Mouse (Mus musculus) E14TG2a.4 (cell line): ENCODE data around the gene Adss.

ENCODE experiments used
- H3K27me3 ChIP-seq: 2 replicates; pipeline ENCODE4 v1.6.1; 2014; ENCODE audit warnings: low read length, control low read depth; ENCODE audit not compliant: insufficient read depth
- H3K36me3 ChIP-seq: 2 replicates; pipeline ENCODE4 v1.6.1; 2014; ENCODE audit warnings: low read length, control low read depth; ENCODE audit not compliant: insufficient read depth
- H3K4me1 ChIP-seq: replicated peaks from 2 replicates; pipeline ENCODE4 v1.6.1; 2014; ENCODE audit warnings: low read depth, low read length, control low read depth
- H3K4me3 ChIP-seq: replicated peaks from 2 replicates; pipeline ENCODE4 v1.5.1; 2014; ENCODE audit warnings: mild to moderate bottlenecking, low read length
- H3K9me3 ChIP-seq: 2 replicates; pipeline ENCODE4 v1.6.1; 2014; ENCODE audit warnings: low read length, control low read depth
- CTCF ChIP-seq: conservative IDR thresholded peaks from 2 replicates; pipeline ENCODE4 v1.5.1; 2014; ENCODE audit warnings: low read length
- NANOG ChIP-seq: IDR thresholded peaks from 2 replicates; pipeline ENCODE4 v1.6.1; 2014; ENCODE audit warnings: borderline replicate concordance, low read length, mixed read lengths
- POU5F1 ChIP-seq: IDR thresholded peaks from 2 replicates; pipeline ENCODE4 v1.6.1; 2014; ENCODE audit warnings: low read length, borderline replicate concordance

Gene Adss

DNA sequence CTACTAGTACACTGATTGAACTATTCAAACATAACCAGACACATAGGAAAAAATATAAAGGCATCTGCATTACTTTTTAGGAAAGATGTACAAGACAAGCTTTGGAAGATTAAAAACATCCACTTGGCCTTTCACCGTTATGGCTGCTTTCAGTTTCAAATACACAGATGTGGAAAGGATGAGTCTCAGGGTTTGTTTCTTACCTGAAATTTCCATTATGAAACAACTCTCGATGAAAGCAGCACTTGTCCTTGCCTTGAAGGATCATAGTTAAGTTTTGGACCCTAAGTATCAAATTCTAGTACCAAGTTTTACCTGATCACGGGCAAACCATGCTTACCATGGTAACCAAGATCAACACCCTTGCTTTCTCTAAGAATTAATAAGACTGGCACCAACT lies 3.5 kb downstream of the Adss start:
- no peak for TF ChIP-seq POU5F1
- TF ChIP-seq NANOG, result no peak
- TF ChIP-seq CTCF, result no peak
- no peaks in the 10 kb centered on the region for H3K27me3 ChIP-seq
- H3K4me1 ChIP-seq, result peaks cover 53% of the 10 kb centered on the region
- H3K9me3 ChIP-seq, result no peaks in the 10 kb centered on the region
- H3K4me3 ChIP-seq, result no peak overlapping the region
- H3K36me3 ChIP-seq, result peaks cover 13% of the 10 kb centered on the region; the same call in 1 of the 2 replicates

DNA sequence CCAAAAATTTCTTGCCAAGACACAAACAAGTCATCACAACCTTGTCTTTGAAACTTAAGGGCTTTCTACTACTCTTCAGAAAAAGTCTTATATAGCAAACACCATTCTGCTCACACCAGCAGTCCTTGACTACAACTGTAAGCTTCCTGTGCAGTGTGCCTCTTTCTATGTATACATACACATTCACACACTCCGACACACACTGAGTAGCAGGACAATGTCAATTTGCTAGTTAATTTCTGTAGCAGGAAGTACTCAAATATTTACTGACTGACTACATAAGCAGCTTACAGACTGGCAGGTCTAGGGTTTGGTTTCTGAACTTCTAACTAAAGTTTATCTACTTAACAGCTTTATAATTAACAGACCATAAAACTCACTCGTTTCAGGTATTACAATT lies 18.9 kb downstream of the Adss start:
- Histone ChIP-seq H3K4me1 (no peaks in the 10 kb centered on the region), H3K9me3 (no peaks in the 10 kb centered on the region), H3K4me3 (no peak overlapping the region), H3K27me3 (no peaks in the 10 kb centered on the region), H3K36me3 (peaks cover 86% of the 10 kb centered on the region)
- no peak for TF ChIP-seq NANOG
- no peak for TF ChIP-seq CTCF
- no peak for TF ChIP-seq POU5F1

DNA sequence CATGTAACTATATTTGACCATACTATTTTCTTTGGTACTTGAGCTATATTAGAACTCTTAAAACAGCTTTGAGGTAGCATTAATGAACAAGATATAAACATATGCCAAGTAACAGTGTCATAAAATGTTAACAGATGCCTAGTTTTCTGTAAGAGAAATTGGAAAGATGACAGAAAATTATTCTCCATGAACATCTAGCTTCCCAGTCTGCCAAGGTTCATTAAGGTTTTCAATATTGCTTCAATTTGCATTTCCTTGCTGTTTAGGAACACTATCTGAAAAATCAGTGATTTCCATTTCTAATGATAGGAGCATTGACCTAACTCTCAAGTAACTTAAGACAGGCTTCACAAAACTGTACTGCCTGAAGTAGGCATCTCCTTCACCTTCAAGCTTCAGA lies 27.4 kb downstream of the Adss start:
- Histone ChIP-seq H3K4me3 (no peak overlapping the region), H3K36me3 (peaks cover 92% of the 10 kb centered on the region), H3K27me3 (no peaks in the 10 kb centered on the region), H3K9me3 (peaks cover under 1% of the 10 kb centered on the region; the same call in 1 of the 2 replicates), H3K4me1 (0 out of 2 replicates have a peak, but pooled peaks cover 2% of the 10 kb centered on the region)
- TF ChIP-seq CTCF, result no peak
- no peak for TF ChIP-seq NANOG
- no peak for TF ChIP-seq POU5F1

DNA sequence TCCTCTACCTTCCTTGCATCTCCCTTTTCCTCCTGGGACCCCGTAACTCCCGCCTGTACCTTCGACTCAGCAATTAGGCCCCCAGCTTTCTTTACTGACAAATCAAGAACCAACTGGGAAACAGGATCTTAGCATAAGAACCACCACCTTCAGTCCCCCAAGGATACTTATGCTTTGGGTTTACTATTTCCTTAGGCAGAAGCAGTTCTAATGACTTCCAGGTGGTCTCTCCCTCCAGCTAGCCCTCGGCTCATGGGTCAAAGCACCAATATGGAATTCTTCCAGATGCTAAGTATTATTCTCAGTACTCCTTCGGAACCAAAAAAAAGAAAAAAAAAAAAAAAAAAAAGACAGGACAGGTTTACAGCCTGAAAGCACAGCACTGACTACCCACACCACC lies 39.1 kb downstream of the Adss start:
- no peak for TF ChIP-seq CTCF
- no peak for TF ChIP-seq POU5F1
- no peak for TF ChIP-seq NANOG
- H3K36me3 ChIP-seq, result peaks cover 30% of the 10 kb centered on the region
- H3K9me3 ChIP-seq, result peaks cover 37% of the 10 kb centered on the region
- H3K4me1 ChIP-seq, result peaks cover 10% of the 10 kb centered on the region
- no peak overlapping the region for H3K4me3 ChIP-seq
- no peaks in the 10 kb centered on the region for H3K27me3 ChIP-seq

DNA sequence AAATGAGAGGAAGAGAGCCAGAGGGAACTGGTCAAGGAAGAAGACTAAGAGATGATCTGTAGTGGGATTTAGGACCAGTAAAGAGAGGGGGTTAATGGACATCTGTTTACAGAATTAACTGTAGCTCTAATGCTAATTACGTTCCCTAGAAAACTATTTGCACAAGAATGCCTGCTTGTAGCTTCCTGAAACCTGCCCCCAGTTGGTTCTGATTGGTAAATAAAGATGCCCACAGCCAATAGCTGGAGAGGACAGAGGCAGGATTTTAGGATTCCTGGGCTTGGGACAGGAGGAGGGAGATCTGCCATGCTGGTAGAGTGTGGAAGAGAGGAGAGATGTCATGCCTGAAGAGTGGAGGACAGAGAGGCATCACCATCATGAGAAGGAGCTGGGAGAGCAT lies 42.8 kb downstream of the Adss start:
- peaks cover 10% of the 10 kb centered on the region for H3K4me1 ChIP-seq
- no peak overlapping the region for H3K4me3 ChIP-seq
- peaks cover 32% of the 10 kb centered on the region for H3K36me3 ChIP-seq
- TF ChIP-seq CTCF, result no peak
- no peak for TF ChIP-seq POU5F1
- no peak for TF ChIP-seq NANOG
- H3K27me3 ChIP-seq, result no peaks in the 10 kb centered on the region
- H3K9me3 ChIP-seq, result peaks cover 58% of the 10 kb centered on the region

DNA sequence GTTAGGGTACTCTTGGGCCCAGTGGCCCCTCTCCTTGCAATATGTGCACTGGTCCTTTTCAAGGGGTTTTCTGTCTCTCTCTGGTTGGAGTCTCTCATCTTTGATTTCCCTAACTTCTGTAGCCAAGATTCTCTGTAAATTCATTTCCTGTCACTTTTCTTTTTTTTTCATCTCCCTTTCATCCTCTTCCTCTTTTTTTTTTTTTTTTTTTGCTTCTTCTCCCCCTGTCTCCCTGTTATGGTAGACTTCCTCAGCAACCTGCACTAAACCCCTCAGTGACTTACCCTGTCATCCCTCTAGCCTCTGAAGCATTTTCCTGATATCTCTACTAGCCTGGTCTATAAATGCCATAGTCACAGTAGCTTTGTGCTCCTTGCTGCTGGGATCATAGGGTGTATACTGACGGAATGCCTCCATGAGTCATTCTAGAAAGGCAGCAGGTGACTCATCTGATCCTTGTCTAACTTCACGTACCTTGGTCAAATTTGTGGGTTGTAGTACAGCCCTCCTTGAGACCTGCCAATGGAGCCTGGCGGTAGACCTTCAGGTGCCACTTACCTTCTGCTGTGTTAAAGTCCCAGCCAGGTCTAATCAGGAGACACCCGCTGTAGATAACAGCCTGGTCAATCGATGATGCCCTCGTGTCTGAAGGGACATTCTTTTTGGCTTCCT lies 48.3 kb downstream of the Adss start:
- H3K27me3 ChIP-seq, result no peaks in the 10 kb centered on the region
- H3K36me3 ChIP-seq, result peaks cover 21% of the 10 kb centered on the region
- TF ChIP-seq POU5F1 (no peak), CTCF (no peak), NANOG (no peak)
- H3K4me3 ChIP-seq, result no peak overlapping the region
- peaks cover 51% of the 10 kb centered on the region for H3K9me3 ChIP-seq
- H3K4me1 ChIP-seq, result peaks cover 15% of the 10 kb centered on the region

DNA sequence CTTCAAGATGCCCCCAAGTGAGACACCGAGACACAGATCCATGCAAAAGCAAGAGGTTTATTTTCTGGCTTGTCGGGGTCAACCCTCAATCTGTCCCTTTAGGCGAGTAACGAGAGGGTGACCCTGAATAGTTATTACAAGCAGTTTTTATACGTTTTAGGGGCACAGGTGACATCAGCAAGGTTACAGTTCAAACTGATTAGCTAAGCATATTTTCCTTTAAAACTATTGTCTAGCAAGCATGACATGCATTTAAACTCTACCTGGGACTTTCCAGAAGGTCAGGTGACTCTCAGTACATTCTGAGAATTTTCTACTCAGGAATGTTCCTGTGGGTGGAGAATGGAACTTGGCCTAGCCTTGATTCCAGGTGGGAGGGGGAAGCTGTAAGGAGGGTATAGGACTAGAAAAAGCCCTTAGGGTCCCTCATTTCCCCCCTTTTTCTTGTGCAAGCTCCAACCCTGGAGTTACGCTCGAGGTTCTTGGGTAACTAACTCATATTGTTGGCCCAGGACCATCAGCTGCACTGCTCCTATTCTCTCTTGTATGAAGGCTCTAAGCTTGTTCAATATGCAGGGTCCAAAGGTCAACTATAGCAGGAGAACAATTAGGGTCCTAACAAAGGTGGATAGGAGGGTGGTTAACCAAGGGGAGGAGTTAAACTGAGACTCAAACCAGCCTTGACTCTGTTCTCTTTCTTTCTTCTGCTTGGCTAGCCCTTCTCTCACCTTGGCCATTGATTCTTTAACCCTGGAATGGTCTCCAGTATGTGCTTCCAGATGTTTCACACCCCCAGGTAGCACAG lies 51.6 kb downstream of the Adss start:
- Histone ChIP-seq H3K9me3 (peaks cover 26% of the 10 kb centered on the region), H3K36me3 (peaks cover 11% of the 10 kb centered on the region), H3K4me3 (no peak overlapping the region), H3K4me1 (peaks cover 12% of the 10 kb centered on the region), H3K27me3 (no peaks in the 10 kb centered on the region)
- TF ChIP-seq POU5F1, result no peak
- no peak for TF ChIP-seq NANOG
- no peak for TF ChIP-seq CTCF

DNA sequence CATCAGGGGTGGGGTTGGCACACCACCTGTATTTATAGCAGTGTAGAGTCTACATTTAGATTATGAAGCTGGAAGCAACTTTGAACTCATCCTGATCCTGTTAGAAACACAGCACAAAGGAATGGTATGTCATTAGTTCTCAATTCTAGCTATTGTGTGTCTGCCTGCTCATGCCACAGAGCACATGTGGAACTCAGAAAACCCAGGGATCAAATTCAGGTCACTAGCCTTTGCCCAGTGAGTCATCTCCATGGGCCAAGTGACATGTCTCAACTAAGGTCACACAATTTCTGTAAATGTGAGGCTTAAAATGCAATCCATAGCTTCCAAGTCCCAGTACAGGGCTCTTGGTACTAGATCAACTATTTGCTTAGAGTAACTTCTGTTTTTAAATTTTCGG lies 54.2 kb downstream of the Adss start:
- Histone ChIP-seq H3K4me3 (no peak overlapping the region), H3K27me3 (no peaks in the 10 kb centered on the region), H3K4me1 (peaks cover 12% of the 10 kb centered on the region), H3K36me3 (no peaks in the 10 kb centered on the region), H3K9me3 (peaks cover 9% of the 10 kb centered on the region)
- TF ChIP-seq CTCF (no peak), POU5F1 (no peak), NANOG (no peak)

DNA sequence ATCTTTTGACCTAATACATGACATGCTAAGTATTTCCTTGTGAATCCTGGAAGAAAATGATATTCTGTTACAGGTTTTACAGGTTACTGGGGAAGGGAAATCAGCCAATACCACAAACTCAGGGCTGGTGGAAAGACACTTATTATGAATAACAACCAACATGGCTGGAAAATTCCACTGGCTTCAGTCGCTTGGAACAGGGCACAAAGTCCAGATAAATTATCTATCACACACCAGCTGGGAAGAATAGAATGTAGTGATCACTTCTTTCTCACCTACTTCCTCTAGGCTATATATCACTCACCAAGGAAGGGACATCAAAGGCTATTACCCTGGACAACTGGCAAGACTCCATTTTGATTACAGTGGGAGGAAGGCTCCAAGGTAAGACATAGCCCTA lies 55.6 kb downstream of the Adss start:
- no peak overlapping the region for H3K4me3 ChIP-seq

More for the DNA sequence above, 55.6 kb downstream of the Adss start:
- Histone ChIP-seq H3K36me3 (no peaks in the 10 kb centered on the region), H3K9me3 (peaks cover 6% of the 10 kb centered on the region), H3K27me3 (no peaks in the 10 kb centered on the region), H3K4me1 (peaks cover 12% of the 10 kb centered on the region)
- TF ChIP-seq CTCF (no peak), NANOG (no peak), POU5F1 (no peak)
